In the genomic region with DNA sequence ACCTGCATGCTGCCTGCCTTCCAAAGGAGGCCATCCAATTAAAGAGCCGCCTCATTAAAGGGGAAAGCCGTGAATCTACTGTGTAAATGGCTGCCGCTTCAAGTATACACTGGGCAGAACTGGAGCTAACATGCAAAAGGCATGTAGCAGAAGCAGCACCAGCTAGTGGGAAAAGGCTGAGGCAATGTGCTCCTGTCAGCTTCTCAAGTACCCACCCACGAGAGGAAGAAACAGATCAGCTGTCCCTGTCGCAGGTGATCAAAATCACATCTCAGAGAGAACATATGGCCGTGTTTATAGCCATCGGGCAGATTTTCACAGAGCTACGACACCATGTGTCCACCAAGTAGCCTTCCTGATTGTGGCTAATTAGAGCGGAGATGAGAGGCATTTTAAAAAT, we compare ENCODE assay signal across 15 mouse cellular contexts.
DNase-seq lines count a peak whose midpoint lies in the region; ATAC-seq and TF ChIP-seq lines count a peak whose summit lies in the region.
"Had no signal": no experiment of that assay in that cellular context is flagged by ENCODE, and none has a peak within 500 bp of the region (broad histone marks: within the 10 kb centered on the region; RNA-seq: fewer than 3 reads in every experiment).

No protein-coding gene starts in this region.

- no peak for TF ChIP-seq CTCF in heart, adult 2 months (IDR thresholded peaks at IDR 0.05)

- no peaks in the 10 kb centered on the region for H3K9me3 ChIP-seq in hindbrain, embryonic 14.5 days (ENCODE audit: control insufficient read depth, low read length)
- H3K9me3 ChIP-seq in intestine, embryonic 16.5 days (ENCODE audit: control insufficient read depth, low read length): no peaks in the 10 kb centered on the region
- no peaks in the 10 kb centered on the region for H3K9me3 ChIP-seq in kidney, embryonic 16.5 days (ENCODE audit: low read length)
- H3K9me3 ChIP-seq: kidney, embryonic 15.5 days; limb, embryonic 12.5 days had no signal

- no peak for TF ChIP-seq EP300 in heart, adult 2 months (IDR thresholded peaks at IDR 0.05; ENCODE audit: insufficient read depth, low read depth, low read length)

- H3K27ac ChIP-seq in hindbrain, embryonic 14.5 days: 0 out of 2 replicates have a peak overlapping the region, but pooled peaks have one; percentile 3
- H3K27ac ChIP-seq in heart, adult 2 months: no peak overlapping the region
- H3K27ac ChIP-seq in intestine, embryonic 16.5 days (ENCODE audit: low read length): no peak overlapping the region
- no peak overlapping the region for H3K27ac ChIP-seq in kidney, embryonic 16.5 days (ENCODE audit: low read length)
- H3K27ac ChIP-seq: gastrocnemius, adult 2 months; kidney, embryonic 15.5 days; limb, embryonic 12.5 days had no signal

- H3K27me3 ChIP-seq in hindbrain, embryonic 14.5 days (ENCODE audit: control insufficient read depth, insufficient read depth, low read length): no peaks in the 10 kb centered on the region
- no peaks in the 10 kb centered on the region for H3K27me3 ChIP-seq in heart, adult 2 months (ENCODE audit: control insufficient read depth, insufficient read depth, low read length)
- H3K27me3 ChIP-seq in intestine, embryonic 16.5 days (replicated peaks; ENCODE audit: control insufficient read depth, insufficient read depth, low read length): no peaks in the 10 kb centered on the region
- no peaks in the 10 kb centered on the region for H3K27me3 ChIP-seq in kidney, embryonic 16.5 days (ENCODE audit: insufficient read depth, low read length)
- H3K27me3 ChIP-seq: kidney, embryonic 15.5 days; limb, embryonic 12.5 days had no signal

- no peaks in the 10 kb centered on the region for H3K79me2 ChIP-seq in heart, adult 2 months (replicated peaks; ENCODE audit: control insufficient read depth, insufficient read depth, low read length)

- TF ChIP-seq POLR2A in heart, adult 2 months (IDR thresholded peaks at IDR 0.05; ENCODE audit: insufficient read depth, low read depth, low read length): no peak

- no peak overlapping the region for H3K4me3 ChIP-seq in hindbrain, embryonic 14.5 days (replicated peaks; ENCODE audit: low read length)
- H3K4me3 ChIP-seq in heart, adult 2 months: no peak overlapping the region
- no peak overlapping the region for H3K4me3 ChIP-seq in intestine, embryonic 16.5 days (ENCODE audit: low read length)
- H3K4me3 ChIP-seq in kidney, embryonic 16.5 days (ENCODE audit: low read length): no peak overlapping the region
- H3K4me3 ChIP-seq: gastrocnemius, adult 2 months; kidney, embryonic 15.5 days; limb, embryonic 12.5 days had no signal

- H3K36me3 ChIP-seq in hindbrain, embryonic 14.5 days (replicated peaks; ENCODE audit: control insufficient read depth, insufficient read depth): no peaks in the 10 kb centered on the region
- no peaks in the 10 kb centered on the region for H3K36me3 ChIP-seq in heart, adult 2 months (ENCODE audit: control insufficient read depth, insufficient read depth, low read length)
- no peaks in the 10 kb centered on the region for H3K36me3 ChIP-seq in intestine, embryonic 16.5 days (ENCODE audit: control insufficient read depth, insufficient read depth, low read length)
- H3K36me3 ChIP-seq in kidney, embryonic 16.5 days (ENCODE audit: insufficient read depth, low read length): no peaks in the 10 kb centered on the region
- H3K36me3 ChIP-seq: G1E; kidney, embryonic 15.5 days; limb, embryonic 12.5 days had no signal

- DNase-seq in embryo, embryonic 10.5 days (ENCODE audit: low spot score): peak; percentile 1
- DNase-seq in embryo, embryonic 9.5 days (ENCODE audit: extremely low spot score): no peak
- DNase-seq in right cerebral cortex, adult 18-20 months: peak; percentile 26
- no peak for DNase-seq in right cerebral cortex, postnatal 25 days
- peak; percentile 28 for DNase-seq in hindbrain, embryonic 14.5 days (ENCODE audit: low spot score)
- DNase-seq in heart, adult 2 months: no peak
- DNase-seq: gastrocnemius, adult 2 months; lung, postnatal 10 days; spleen, adult 18-20 months; thymus, postnatal 14 days had no signal

- H3K9ac ChIP-seq in hindbrain, embryonic 14.5 days: no peak overlapping the region
- H3K9ac ChIP-seq in heart, adult 2 months (ENCODE audit: low read depth, low read length): no peak overlapping the region
- no peak overlapping the region for H3K9ac ChIP-seq in intestine, embryonic 16.5 days (ENCODE audit: low read depth, low read length)
- H3K9ac ChIP-seq in kidney, embryonic 16.5 days (replicated peaks; ENCODE audit: low read length): no peak overlapping the region
- H3K9ac ChIP-seq: kidney, embryonic 15.5 days; limb, embryonic 12.5 days had no signal

- peaks cover 6% of the 10 kb centered on the region for H3K4me1 ChIP-seq in hindbrain, embryonic 14.5 days (replicated peaks; ENCODE audit: control insufficient read depth, insufficient read depth, low read length)
- no peaks in the 10 kb centered on the region for H3K4me1 ChIP-seq in heart, adult 2 months (ENCODE audit: control insufficient read depth, insufficient read depth, low read length)
- no peaks in the 10 kb centered on the region for H3K4me1 ChIP-seq in intestine, embryonic 16.5 days (ENCODE audit: control insufficient read depth, insufficient read depth, low read length)
- no peaks in the 10 kb centered on the region for H3K4me1 ChIP-seq in kidney, embryonic 16.5 days (ENCODE audit: insufficient read depth, low read length)
- H3K4me1 ChIP-seq: kidney, embryonic 15.5 days; limb, embryonic 12.5 days had no signal

- H3K4me2 ChIP-seq in hindbrain, embryonic 14.5 days (replicated peaks): no peak overlapping the region
- H3K4me2 ChIP-seq in intestine, embryonic 16.5 days (ENCODE audit: low read depth, low read length): no peak overlapping the region
- no peak overlapping the region for H3K4me2 ChIP-seq in kidney, embryonic 16.5 days (replicated peaks; ENCODE audit: low read depth, low read length)
- H3K4me2 ChIP-seq: kidney, embryonic 15.5 days; limb, embryonic 12.5 days had no signal

- WGBS in hindbrain, embryonic 14.5 days: 59% methylated on average over 9 of the region's 9 CpGs
- 79% methylated on average over 9 of the region's 9 CpGs for WGBS in heart, adult 2 months
- 76% methylated on average over 9 of the region's 9 CpGs for WGBS in intestine, embryonic 16.5 days
- WGBS in kidney, embryonic 16.5 days: 56% methylated on average over 9 of the region's 9 CpGs

- intact Hi-C loops in heart, adult 2 months (cut with DNase I): no loop called here

- ATAC-seq in hindbrain, embryonic 14.5 days (ENCODE audit: low FRiP score): 0 out of 2 replicates have a peak, but pooled peaks have one; percentile 48
- ATAC-seq in intestine, embryonic 16.5 days: no peak
- no peak for ATAC-seq in kidney, embryonic 16.5 days (ENCODE audit: low FRiP score, low TSS enrichment)

Comparison
In these comparisons a context has a peak if more than half of its experiments do, and no peak if none do; other contexts are left out.
1. DNase-seq: peak in embryo, embryonic 10.5 days (single experiment), right cerebral cortex, adult 18-20 months (single experiment) and hindbrain, embryonic 14.5 days (single experiment); none in embryo, embryonic 9.5 days (single experiment), right cerebral cortex, postnatal 25 days (single experiment) and heart, adult 2 months (0 of 2).